Mouse (Mus musculus) kidney, postnatal 36 days (tissue): Measurements from ENCODE around the gene Zfp960.
"Not testable (repeated sequence)": the region's sequence is repeated elsewhere in the genome, so short reads cannot be mapped to it uniquely, and the experiment has no call there.

Experiments used
- DNase-seq, 2 experiments: peaks; one replicate each; pipeline ENCODE4 v3.0.0; 2021 to 2022; ENCODE audit warnings: mixed read lengths in 2 of 2

Zfp960 gene

DNA sequence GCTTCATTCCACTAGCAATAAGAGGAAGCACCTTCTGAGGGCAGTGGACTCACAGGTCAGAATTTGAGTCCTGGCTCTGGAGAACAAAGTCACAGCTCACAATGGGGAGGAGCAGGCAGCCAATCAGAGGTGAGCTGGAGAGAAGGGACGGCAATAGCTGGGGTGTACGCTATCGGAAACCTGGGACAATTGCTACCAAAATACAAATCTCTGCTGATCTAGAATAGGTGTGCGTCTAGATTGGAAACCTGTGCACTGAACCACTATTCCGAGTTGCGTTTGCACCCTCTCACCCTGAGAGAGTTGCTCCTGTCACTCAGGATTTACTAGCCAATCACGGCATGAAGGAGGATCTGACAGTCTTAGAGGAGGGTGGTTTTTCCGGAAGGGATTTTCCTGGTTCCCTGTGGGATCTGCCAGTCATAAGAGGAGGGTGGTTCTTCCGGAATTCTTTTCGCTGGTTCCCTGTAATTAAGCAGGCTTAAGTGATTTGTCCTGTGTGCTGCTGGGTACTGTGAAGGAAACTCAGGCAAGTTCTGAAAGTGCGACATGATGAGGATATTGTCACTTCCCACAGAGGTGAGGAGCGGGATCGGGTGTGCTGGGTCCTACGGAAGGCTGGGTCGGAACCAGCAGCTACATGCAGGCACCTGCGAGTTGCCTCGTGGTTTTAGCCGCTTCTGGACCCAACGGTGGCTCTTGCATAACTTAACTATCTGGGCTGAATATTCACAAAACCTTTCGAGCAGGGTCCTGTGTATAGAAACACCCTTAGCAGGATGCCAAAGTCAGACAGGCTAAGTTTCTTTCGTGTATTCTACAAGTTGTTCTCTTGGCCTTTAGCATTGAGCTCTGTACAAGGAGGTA, at the start of gene Zfp960:
Gene Zfp960, plus strand, starts transcription at position 486 of the 867 bp plus-strand sequence.
- peak; percentile 89 to 95 for DNase-seq

DNA sequence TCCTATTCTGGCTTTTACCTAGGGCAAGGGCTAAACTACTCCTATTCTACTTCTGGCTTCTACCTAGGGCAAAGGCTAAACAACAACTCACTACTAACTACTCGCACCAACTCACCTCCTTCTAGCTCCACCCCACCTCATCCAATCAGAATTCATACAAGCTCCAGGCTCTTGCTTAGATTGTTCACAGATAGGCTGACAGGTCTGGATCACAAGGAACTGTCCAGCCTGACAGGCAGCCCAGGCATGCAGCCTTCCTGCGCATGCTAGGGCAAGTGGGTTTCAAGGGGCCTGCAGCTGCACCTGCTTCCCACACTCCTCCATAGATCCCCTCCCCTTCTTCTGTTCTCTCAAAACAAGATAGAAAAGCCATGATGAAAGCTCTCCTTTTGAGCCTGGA, 45.8 kb upstream of the Zfp960 start:
- not testable (repeated sequence) for DNase-seq

DNA sequence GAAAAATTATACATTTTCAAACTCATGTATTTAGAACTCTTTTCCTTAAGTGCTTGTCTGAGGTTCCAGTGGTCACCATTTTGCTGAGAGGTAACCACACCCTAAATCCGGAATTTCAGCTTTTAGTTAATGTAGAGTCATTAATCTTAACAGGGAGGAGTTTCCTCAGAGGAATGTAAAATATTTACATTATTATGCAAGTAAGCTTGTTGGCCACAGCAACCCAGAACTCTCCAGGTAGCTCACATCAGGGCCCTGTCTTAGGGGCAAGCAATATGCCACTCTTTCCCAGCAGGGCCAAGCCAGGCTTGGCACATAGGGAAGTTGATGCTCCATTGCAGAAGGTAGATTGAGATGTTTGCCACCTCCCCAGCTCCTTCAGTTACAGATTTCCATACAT, 4.3 kb upstream of the Zfp960 start:
- DNase-seq, result not testable (repeated sequence)

- DNase-seq, result not testable (repeated sequence)
Measured at GRCm38 (mm10) chr17:17120830-17121502, 57.1 kb downstream of the Zfp960 start, which contains the start of gene Zfp97. TSS of gene Zfp97 (plus strand) at chr17:17121415.
